Mouse (Mus musculus) heart, embryonic 15.5 days (tissue): Measurements from ENCODE around the gene Rpl26. TPM values are rescaled to one million over a fixed set of nuclear protein-coding genes. Genes with fewer than 3 reads are reported as not detected.

Source experiments
- ATAC-seq: fragments of 200-750 bp; cut with Nextera tagmentation; replicated peaks from 2 replicates; pipeline ENCODE4 v1.8.0; 2017; ENCODE audit warnings: low read depth, moderate TSS enrichment; ENCODE audit not compliant: insufficient number of reproducible peaks, insufficient read depth, low FRiP score
- H3K27ac ChIP-seq: fragments of 300-500 bp; sonication (generic); 2 replicates; pipeline ENCODE4 v1.5.1; 2015; ENCODE audit warnings: mild to moderate bottlenecking, inconsistent platforms
- H3K27me3 ChIP-seq: fragments of 300-500 bp; sonication (generic); 2 replicates; pipeline ENCODE4 v1.6.1; 2015; ENCODE audit warnings: inconsistent platforms
- H3K36me3 ChIP-seq: fragments of 300-500 bp; sonication (generic); 2 replicates; pipeline ENCODE4 v1.6.1; 2015; ENCODE audit warnings: mild to moderate bottlenecking, inconsistent platforms
- H3K4me1 ChIP-seq: fragments of 300-500 bp; sonication (generic); replicated peaks from 2 replicates; pipeline ENCODE4 v1.6.1; 2015; ENCODE audit warnings: inconsistent platforms
- H3K4me2 ChIP-seq: fragments of 300-500 bp; sonication (generic); 2 replicates; pipeline ENCODE4 v1.6.1; 2015; ENCODE audit warnings: inconsistent platforms, mild to moderate bottlenecking, moderate library complexity
- H3K4me3 ChIP-seq: fragments of 300-500 bp; sonication (generic); 2 replicates; pipeline ENCODE4 v1.5.1; 2015; ENCODE audit warnings: mild to moderate bottlenecking, inconsistent platforms
- H3K9ac ChIP-seq: fragments of 300-500 bp; sonication (generic); 2 replicates; pipeline ENCODE4 v1.6.1; 2015; ENCODE audit warnings: mild to moderate bottlenecking, inconsistent platforms
- H3K9me3 ChIP-seq: fragments of 300-500 bp; sonication (generic); replicated peaks from 2 replicates; pipeline ENCODE4 v1.6.1; 2016; ENCODE audit warnings: inconsistent platforms
- WGBS: fragments of 180-500 bp; shearing (Covaris S2); methylation state at CpG from one replicate; pipeline ENCODE4 v1.1.7; 2015; ENCODE audit warnings: mixed read lengths; 5-methylcytosine and 5-hydroxymethylcytosine counted together
- polyA plus RNA-seq: library from polyadenylated mRNA; unstranded; fragments of >200 nt; fragmentation: Nextera tagmentation; extraction: Ambion mirVana; gene quantifications from 2 replicates; pipeline ENCODE4 v1.2.1, GENCODE M21; 2015

Gene Rpl26
- polyA plus RNA-seq, 1 experiment from 2014 or later = 557 TPM

- Histone ChIP-seq H3K9me3 (no peaks in the 10 kb centered on the region), H3K36me3 (no peaks in the 10 kb centered on the region), H3K4me2 (peak overlapping the region; percentile 36), H3K9ac (no peak overlapping the region), H3K4me3 (no peak overlapping the region), H3K4me1 (peaks cover 28% of the 10 kb centered on the region), H3K27ac (peak overlapping the region; percentile 73), H3K27me3 (no peaks in the 10 kb centered on the region)
- peak; percentile 69 for ATAC-seq
- 15% methylated on average over 9 of the region's 9 CpGs for WGBS
Measured at GRCm38 (mm10) chr11:68864544-68865189, 36.7 kb upstream of the Rpl26 start.

DNA sequence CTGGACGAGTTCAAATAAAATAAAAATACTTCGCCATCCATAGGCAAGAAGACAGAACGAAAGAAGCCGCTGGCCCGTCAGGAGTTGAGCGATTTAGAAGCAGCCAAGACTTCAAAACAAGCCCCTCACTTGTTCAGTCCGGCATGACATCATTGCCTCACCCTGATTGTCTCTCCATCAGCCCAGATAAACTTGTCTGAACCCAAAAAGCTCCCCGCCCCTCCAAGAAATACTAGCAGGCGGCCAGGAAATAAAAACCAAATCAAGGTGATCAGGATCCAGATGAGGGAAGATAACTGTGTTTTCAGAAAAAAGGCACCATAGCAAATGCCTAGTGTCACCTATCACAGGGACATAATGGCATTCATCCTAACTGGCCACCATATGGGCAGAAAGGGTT, 30.1 kb upstream of the Rpl26 start:
- H3K4me2 ChIP-seq = no peak overlapping the region
- no peak overlapping the region for H3K9ac ChIP-seq
- H3K4me1 ChIP-seq = peaks cover 7% of the 10 kb centered on the region
- ATAC-seq = no peak
- H3K36me3 ChIP-seq = no peaks in the 10 kb centered on the region
- H3K4me3 ChIP-seq = no peak overlapping the region
- no peak overlapping the region for H3K27ac ChIP-seq
- no peaks in the 10 kb centered on the region for H3K9me3 ChIP-seq
- 74% methylated on average over 9 of the region's 9 CpGs for WGBS
- H3K27me3 ChIP-seq = no peaks in the 10 kb centered on the region

GRCm38 (mm10) chr11:68871748-68872147, 29.6 kb upstream of the Rpl26 start, which contains the start of gene Ndel1:
Ndel1 (minus strand) TSS chr11:68871858.
- no peak within 1 kb of the TSS for H3K9ac ChIP-seq
- WGBS = 41% methylated on average over 6 of the region's 6 CpGs

DNA sequence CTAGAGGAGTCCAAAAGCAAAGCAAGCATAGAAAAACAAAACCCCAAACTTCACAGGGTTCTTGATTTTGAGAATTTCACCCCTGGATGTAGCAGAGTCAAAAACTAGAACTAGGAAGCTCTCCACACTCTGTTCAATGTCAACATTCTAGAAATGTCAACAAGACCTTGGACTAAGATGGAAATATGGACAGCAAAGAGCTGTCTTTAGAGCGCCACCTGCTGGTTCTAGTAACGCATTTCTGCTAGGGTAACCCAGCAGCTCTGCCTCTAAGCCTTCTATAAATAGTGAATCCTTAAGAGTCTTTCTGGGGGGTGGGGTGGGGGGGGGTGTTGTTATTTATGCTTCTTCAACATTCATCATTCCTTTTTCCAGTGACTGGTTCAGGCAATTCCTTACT, 26.5 kb upstream of the Rpl26 start:
- no peaks in the 10 kb centered on the region for H3K36me3 ChIP-seq
- H3K4me1 ChIP-seq = peaks cover 7% of the 10 kb centered on the region; the same call in 1 of the 2 replicates
- no peak overlapping the region for H3K4me3 ChIP-seq
- 0 out of 2 replicates have a peak, but pooled peaks have one; percentile 47 for ATAC-seq
- H3K27me3 ChIP-seq = no peaks in the 10 kb centered on the region
- H3K9ac ChIP-seq = no peak overlapping the region
- no peaks in the 10 kb centered on the region for H3K9me3 ChIP-seq
- no peak overlapping the region for H3K27ac ChIP-seq
- 0% methylated on average over 2 of the region's 2 CpGs for WGBS
- H3K4me2 ChIP-seq = no peak overlapping the region

More at GRCm38 (mm10) chr11:68871748-68872147, 29.6 kb upstream of the Rpl26 start, which contains the start of gene Ndel1:
- H3K4me3 ChIP-seq = no peak within 1 kb of the TSS
- H3K4me1 ChIP-seq = peaks cover 7% of the 10 kb centered on the region
- H3K4me2 ChIP-seq = no peak within 1 kb of the TSS
- peak within 1 kb of the TSS; percentile 46; the same call in 1 of the 2 replicates for H3K27ac ChIP-seq
- H3K27me3 ChIP-seq = no peaks in the 10 kb centered on the region
- ATAC-seq = no peak
- no peaks in the 10 kb centered on the region for H3K36me3 ChIP-seq
- H3K9me3 ChIP-seq = no peaks in the 10 kb centered on the region

DNA sequence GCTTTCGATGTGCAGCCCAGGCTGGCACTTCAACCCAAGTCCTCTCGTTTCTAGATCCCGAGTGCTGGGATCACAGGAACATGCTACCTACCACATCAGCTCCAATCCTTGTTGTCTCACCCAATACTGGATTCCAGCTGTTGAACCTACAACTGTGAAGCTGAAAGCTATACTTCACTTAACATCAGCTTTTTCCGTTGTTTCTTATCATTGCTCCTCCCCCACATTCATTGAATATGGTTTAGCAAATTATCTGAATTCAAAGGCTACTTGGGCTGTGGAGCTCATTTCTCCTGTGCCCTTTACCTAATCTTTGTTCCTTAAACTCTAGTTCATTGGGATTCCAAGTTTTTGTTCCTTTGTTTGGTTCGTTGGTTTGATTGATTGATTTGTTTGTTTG, 22.6 kb upstream of the Rpl26 start:
- Histone ChIP-seq H3K9ac (no peak overlapping the region), H3K4me2 (no peak overlapping the region), H3K9me3 (no peaks in the 10 kb centered on the region), H3K36me3 (no peaks in the 10 kb centered on the region), H3K27me3 (no peaks in the 10 kb centered on the region), H3K4me3 (no peak overlapping the region), H3K4me1 (peaks cover 8% of the 10 kb centered on the region), H3K27ac (no peak overlapping the region)
- 68% methylated on average over 5 of the region's 5 CpGs for WGBS
- no peak for ATAC-seq

DNA sequence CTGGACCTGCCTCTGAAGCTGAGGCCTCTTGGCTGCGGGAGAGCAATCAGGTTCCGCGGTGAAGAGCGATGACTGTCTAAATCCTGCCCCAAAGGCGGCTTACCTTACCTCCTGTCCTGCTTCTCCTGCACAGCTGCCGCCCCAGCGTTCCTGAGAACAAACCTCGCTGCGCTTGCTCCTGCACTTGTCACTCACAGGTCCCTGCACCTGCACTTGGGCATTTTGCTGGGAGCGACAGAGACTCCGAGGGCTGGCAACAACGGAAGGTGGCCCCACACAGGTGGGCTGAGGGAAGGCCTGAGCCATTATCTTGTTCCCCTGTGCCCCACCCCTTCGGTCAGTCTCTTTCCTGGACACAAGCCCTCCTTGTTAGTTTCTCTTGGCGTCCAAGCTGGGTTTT, 19.3 kb upstream of the Rpl26 start:
- Histone ChIP-seq H3K4me1 (peaks cover 5% of the 10 kb centered on the region), H3K27ac (no peak overlapping the region), H3K4me3 (no peak overlapping the region), H3K4me2 (no peak overlapping the region), H3K27me3 (no peaks in the 10 kb centered on the region), H3K9ac (no peak overlapping the region), H3K36me3 (no peaks in the 10 kb centered on the region), H3K9me3 (no peaks in the 10 kb centered on the region)
- ATAC-seq = no peak
- 24% methylated on average over 14 of the region's 14 CpGs for WGBS

DNA sequence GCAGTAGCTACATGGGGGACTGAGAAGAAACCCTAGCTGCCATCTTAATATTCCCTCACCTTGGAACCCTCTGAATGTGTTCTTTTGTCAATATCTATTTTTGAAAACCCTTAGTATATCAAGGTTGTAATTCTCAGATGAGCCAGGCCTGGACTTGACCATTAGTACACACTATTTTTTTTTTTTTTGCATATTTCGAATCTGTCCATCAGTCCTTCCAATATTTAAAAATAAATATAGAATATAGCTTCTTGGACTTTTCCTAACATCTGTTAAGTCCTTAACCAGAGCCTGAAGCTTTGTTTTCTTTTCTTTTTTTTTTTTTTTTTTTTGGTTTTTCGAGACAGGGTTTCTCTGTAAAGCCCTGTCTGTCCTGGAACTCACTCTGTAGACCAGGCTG, 17.5 kb upstream of the Rpl26 start:
- Histone ChIP-seq H3K4me3 (no peak overlapping the region), H3K9ac (no peak overlapping the region), H3K27me3 (no peaks in the 10 kb centered on the region), H3K9me3 (no peaks in the 10 kb centered on the region), H3K4me2 (no peak overlapping the region), H3K36me3 (no peaks in the 10 kb centered on the region), H3K4me1 (peaks cover 5% of the 10 kb centered on the region), H3K27ac (no peak overlapping the region)
- WGBS = 87% methylated on average over 2 of the region's 2 CpGs
- ATAC-seq = no peak

DNA sequence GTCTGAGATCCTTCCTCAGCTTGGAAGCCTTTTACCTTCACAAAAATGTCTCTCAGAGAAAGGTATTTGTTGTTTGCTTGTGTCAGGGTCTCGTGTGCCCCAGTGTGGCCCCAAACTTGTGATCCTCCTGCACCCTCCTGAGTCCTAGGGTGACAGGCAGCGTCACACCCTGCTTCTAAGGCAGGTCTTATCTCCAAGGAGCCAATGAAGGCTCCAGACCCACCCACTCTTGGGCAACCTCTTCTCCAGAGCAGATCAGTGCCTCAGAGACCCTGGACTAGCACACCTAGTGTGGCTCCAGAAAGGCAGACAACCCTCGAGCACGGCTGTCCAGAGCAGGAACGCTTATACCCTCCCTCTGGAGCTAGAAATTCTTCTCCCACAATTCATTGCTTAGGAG, 17.0 kb upstream of the Rpl26 start:
- Histone ChIP-seq H3K36me3 (no peaks in the 10 kb centered on the region), H3K27me3 (no peaks in the 10 kb centered on the region), H3K4me1 (peaks cover 5% of the 10 kb centered on the region), H3K4me3 (no peak overlapping the region), H3K27ac (no peak overlapping the region), H3K9me3 (no peaks in the 10 kb centered on the region), H3K9ac (no peak overlapping the region), H3K4me2 (no peak overlapping the region)
- no peak for ATAC-seq
- WGBS = 66% methylated on average over 5 of the region's 5 CpGs

DNA sequence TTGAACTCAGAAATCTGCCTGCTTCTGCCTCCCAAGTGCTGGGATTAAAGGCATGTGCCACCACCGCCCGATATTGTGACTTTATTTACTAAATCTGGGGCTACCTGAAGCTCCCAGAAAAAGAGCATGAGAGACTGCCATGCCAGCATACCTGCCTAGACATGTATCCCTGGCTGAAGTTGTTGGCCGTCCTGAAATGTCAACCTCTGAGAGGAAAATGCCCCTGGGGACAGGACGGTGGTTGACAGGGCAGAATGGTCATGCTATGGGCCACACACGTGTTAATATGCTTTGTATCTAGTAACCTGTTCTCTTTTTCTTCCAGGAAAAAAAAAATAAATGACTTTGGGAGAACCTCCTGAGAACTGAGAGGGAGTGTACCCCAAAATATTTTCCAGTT, 15.3 kb upstream of the Rpl26 start:
- ATAC-seq = no peak
- Histone ChIP-seq H3K36me3 (no peaks in the 10 kb centered on the region), H3K27me3 (no peaks in the 10 kb centered on the region), H3K27ac (no peak overlapping the region), H3K9ac (no peak overlapping the region), H3K4me2 (no peak overlapping the region), H3K4me3 (no peak overlapping the region), H3K4me1 (peaks cover 5% of the 10 kb centered on the region), H3K9me3 (no peaks in the 10 kb centered on the region)
- WGBS = 76% methylated on average over 5 of the region's 5 CpGs

DNA sequence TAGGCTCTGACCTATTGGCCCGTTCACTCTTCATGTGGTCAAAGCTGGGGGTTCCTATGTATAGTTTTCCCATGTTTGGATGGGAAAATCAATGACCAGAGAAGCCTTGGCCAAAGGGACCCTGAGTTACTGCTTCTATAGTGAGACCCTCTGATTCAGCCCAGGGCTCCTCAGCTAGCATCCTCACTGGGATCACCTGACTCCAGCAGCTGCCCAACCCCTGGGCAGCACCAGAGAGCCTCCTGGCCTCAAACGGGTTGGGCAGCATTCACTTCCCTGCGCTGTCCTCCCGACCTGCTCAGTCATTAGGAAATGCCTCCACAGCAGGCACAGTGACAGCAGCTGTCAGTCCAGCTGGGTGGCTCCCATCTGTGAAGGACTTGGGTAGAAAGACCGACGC, 13.1 kb upstream of the Rpl26 start, which contains the start of gene Rnf222:
Gene Rnf222 (plus strand): TSS at position 301 of the 400 bp plus-strand sequence.
- Histone ChIP-seq H3K27me3 (no peaks in the 10 kb centered on the region), H3K4me2 (no peak within 1 kb of the TSS), H3K4me1 (peaks cover 2% of the 10 kb centered on the region; the same call in 1 of the 2 replicates), H3K36me3 (no peaks in the 10 kb centered on the region), H3K9me3 (no peaks in the 10 kb centered on the region), H3K9ac (no peak within 1 kb of the TSS), H3K4me3 (no peak within 1 kb of the TSS), H3K27ac (no peak within 1 kb of the TSS)
- ATAC-seq = no peak
- 33% methylated on average over 6 of the region's 6 CpGs for WGBS

GRCm38 (mm10) chr11:68888653-68889052, 12.7 kb upstream of the Rpl26 start:
- ATAC-seq = no peak
- Histone ChIP-seq H3K4me1 (peaks cover 2% of the 10 kb centered on the region; the same call in 1 of the 2 replicates), H3K27ac (no peak overlapping the region), H3K9me3 (no peaks in the 10 kb centered on the region), H3K9ac (no peak overlapping the region), H3K27me3 (no peaks in the 10 kb centered on the region), H3K4me3 (no peak overlapping the region), H3K4me2 (no peak overlapping the region), H3K36me3 (no peaks in the 10 kb centered on the region)
- WGBS = 64% methylated on average over 2 of the region's 2 CpGs

DNA sequence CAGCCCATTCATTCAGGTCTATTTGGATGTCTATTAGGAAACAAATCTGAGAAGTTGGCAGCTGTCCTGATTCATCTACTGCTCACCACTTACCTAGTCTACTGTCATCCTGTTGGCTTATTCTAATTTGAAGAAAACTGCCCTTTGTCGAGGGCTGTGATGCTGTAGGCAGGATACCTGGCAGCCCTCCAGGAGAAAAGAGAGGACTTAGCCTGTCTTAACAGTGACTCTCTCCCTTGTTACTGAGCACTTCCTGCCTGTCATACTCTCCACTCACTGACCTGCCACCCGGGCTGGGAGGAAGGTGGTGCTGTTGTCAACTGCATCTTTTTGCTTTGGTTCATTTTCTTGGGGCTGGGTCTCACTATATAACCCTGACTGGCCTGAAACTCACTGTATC, 10.8 kb upstream of the Rpl26 start:
- peaks cover 2% of the 10 kb centered on the region; the same call in 1 of the 2 replicates for H3K4me1 ChIP-seq
- no peak overlapping the region for H3K27ac ChIP-seq
- no peak overlapping the region for H3K4me2 ChIP-seq
- H3K36me3 ChIP-seq = no peaks in the 10 kb centered on the region
- H3K9ac ChIP-seq = no peak overlapping the region
- H3K27me3 ChIP-seq = no peaks in the 10 kb centered on the region
- H3K4me3 ChIP-seq = no peak overlapping the region
- no peak for ATAC-seq
- 17% methylated on average over 2 of the region's 2 CpGs for WGBS
- no peaks in the 10 kb centered on the region for H3K9me3 ChIP-seq
